Mouse (Mus musculus) heart, postnatal 4 days (tissue): ENCODE results near the gene Ahcyl1. TPM values are rescaled to one million over a fixed set of nuclear protein-coding genes. Genes with fewer than 3 reads are reported as not detected.

Source experiments
- total RNA-seq, 2 experiments: library from RNA; stranded (reverse); gene quantifications; 2 replicates each; pipeline ENCODE4 v1.2.3; 2021

Ahcyl1 gene
- total RNA-seq, 2 experiments from 2014 or later: 92.0 to 95.7 TPM

Other genes starting within 250 kb of the Ahcyl1 start
- gene Kcnc4, start 237.0 kb downstream of the Ahcyl1 start, total RNA-seq: under 1 TPM; 0.21 to 0.61 TPM
- 1 to 10 TPM; 4.7 to 5.2 TPM for gene Slc6a17, start 178.5 kb downstream of the Ahcyl1 start, total RNA-seq
- not detected for gene Ubl4b, start 141.5 kb downstream of the Ahcyl1 start, total RNA-seq
- not detected for gene Alx3, start 101.5 kb downstream of the Ahcyl1 start, total RNA-seq
- not detected for gene Gm10961, start 65.2 kb downstream of the Ahcyl1 start, total RNA-seq
- gene Strip1, start 64.9 kb downstream of the Ahcyl1 start, total RNA-seq: 10 to 100 TPM; 34.8 to 38.0 TPM
- 10 to 100 TPM; 14.8 to 15.4 TPM for gene Csf1, start 63.9 kb upstream of the Ahcyl1 start, total RNA-seq
- gene Eps8l3, start 180.7 kb upstream of the Ahcyl1 start, total RNA-seq: not detected
- gene Gstm5, start 199.3 kb upstream of the Ahcyl1 start, total RNA-seq: 10 to 100 TPM; 48.2 to 50.6 TPM
- gene Gstm7, start 235.3 kb upstream of the Ahcyl1 start, total RNA-seq: 10 to 100 TPM; 23.0 to 23.2 TPM
- gene Gstm6, start 247.2 kb upstream of the Ahcyl1 start, total RNA-seq: 1 to 10 TPM; 4.1 to 4.5 TPM